Mouse (Mus musculus): Measurements from ENCODE around the gene Ppcdc. TPM values are rescaled to one million over a fixed set of nuclear protein-coding genes. Genes with fewer than 3 reads are reported as not detected.
A peak's percentile ranks its signal among the peaks of the same experiment; 100 is the strongest.

The Ppcdc gene
- polyA plus RNA-seq, 1 experiment = 16.2 TPM

DNA sequence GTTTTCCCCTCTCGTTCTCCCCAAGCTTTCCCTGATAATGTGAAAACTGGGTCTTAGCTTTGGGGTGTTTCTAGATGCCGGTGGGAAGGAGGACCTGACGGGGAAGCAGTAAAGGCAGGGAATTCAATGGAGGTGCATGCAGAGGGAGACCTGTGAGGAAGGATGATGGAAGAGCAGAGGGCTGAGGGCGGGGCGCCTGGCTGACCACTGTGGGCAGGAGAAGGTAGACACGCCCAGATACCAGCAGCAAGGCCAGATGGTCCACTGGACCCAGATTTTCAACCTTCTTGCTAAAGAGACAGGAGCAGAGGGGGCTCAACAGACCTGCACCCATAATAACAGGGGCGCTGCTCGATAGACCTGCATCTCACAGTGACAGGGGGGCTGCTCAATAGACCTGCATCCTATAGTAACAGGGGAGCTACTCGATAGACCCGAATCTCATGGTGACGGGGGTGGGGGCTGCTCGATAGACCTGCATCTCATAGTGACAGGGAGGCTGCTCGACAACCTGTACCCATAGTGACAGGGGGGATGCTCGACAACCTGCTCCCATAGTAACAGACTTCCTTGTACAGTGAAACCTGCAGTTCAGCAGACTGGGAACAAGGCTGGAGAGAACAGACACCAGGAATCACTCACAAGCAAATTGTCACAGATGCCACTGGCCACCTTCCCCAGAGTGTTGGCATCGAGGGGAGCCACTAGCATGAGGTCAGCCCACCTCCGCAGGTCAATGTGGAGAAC is 20.2 kb downstream of the Ppcdc start:
- Histone ChIP-seq H3K27me3 (ENCODE audit: control insufficient read depth, insufficient read depth, insufficient read length) (no peaks in the 10 kb centered on the region), H3K4me3 (no peak overlapping the region), H3ac (ENCODE audit: control insufficient read depth, insufficient read length) (no peak overlapping the region), H3K79me2 (ENCODE audit: control insufficient read depth, insufficient read depth) (no peaks in the 10 kb centered on the region), H3K36me3 (ENCODE audit: control insufficient read depth, insufficient read depth) (peaks cover 4% of the 10 kb centered on the region), H3K4me2 (ENCODE audit: low read depth) (peak overlapping the region; percentile 69)
- TF ChIP-seq MAX (IDR thresholded peaks at IDR 0.05; ENCODE audit: low read depth) (no peak), MYOG (IDR thresholded peaks at IDR 0.05; ENCODE audit: control insufficient read depth in 1 of 3, insufficient read depth in 1 of 3, insufficient read length in 2 of 3, low read depth in 2 of 3) (peak in 1 of 3 experiments; percentile 3)

DNA sequence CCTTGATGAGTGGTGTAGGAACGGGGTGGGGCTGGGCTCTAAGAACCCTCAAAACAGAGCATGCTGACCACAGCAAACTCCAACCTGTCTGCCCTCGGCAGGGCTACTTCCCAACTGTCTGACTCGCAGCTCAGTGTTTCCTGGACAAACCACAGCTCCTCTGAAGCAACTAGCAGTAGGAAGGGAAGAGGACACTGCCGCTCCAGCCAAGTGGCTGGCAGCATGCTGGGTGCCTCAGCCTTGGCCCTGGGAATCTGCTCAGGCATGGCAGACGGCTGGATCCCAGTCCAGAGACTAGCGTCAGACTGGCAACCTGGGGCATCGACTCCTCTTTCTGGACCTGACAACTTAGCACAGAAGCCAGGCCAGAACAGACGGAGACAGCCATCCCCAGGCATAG is 22.6 kb downstream of the Ppcdc start:
- TF ChIP-seq USF1 (IDR thresholded peaks at IDR 0.05; ENCODE audit: low read depth) = no peak
- no peak for TF ChIP-seq POLR2A (IDR thresholded peaks at IDR 0.05; ENCODE audit: insufficient read length, low read depth)
- TF ChIP-seq MYOD1 (IDR thresholded peaks at IDR 0.05; ENCODE audit: control insufficient read depth in 1 of 3, insufficient read length in 2 of 3, low read depth in 2 of 3) = no peak
- no peak for TF ChIP-seq MYOG (IDR thresholded peaks at IDR 0.05; ENCODE audit: control insufficient read depth in 1 of 3, insufficient read depth in 1 of 3, insufficient read length in 2 of 3, low read depth in 2 of 3)
- no peak for TF ChIP-seq TCF3 (IDR thresholded peaks at IDR 0.05; ENCODE audit: insufficient read length, low read depth)
- no peak for TF ChIP-seq SRF (IDR thresholded peaks at IDR 0.05; ENCODE audit: control insufficient read depth, insufficient read length, low read depth)
- no peak for TF ChIP-seq E2F4 (IDR thresholded peaks at IDR 0.05; ENCODE audit: insufficient read depth)
- TF ChIP-seq TCF12 (IDR thresholded peaks at IDR 0.05; ENCODE audit: insufficient read depth, poor library complexity, severe bottlenecking) = no peak
- no peak for TF ChIP-seq POLR2AphosphoS2 (IDR thresholded peaks at IDR 0.05; ENCODE audit: insufficient read length, low read depth)
- no peak for TF ChIP-seq REST (IDR thresholded peaks at IDR 0.05; ENCODE audit: insufficient read depth, insufficient read length)
- TF ChIP-seq MAX (IDR thresholded peaks at IDR 0.05; ENCODE audit: low read depth) = no peak
- TF ChIP-seq CEBPB (IDR thresholded peaks at IDR 0.05; ENCODE audit: insufficient read depth, poor library complexity, severe bottlenecking) = no peak
- Histone ChIP-seq H3K36me3 (ENCODE audit: control insufficient read depth, insufficient read depth) (peaks cover 9% of the 10 kb centered on the region), H3K27me3 (ENCODE audit: control insufficient read depth, insufficient read depth, insufficient read length) (no peaks in the 10 kb centered on the region), H3K79me2 (ENCODE audit: control insufficient read depth, insufficient read depth) (no peaks in the 10 kb centered on the region), H3K4me2 (ENCODE audit: low read depth) (no peak overlapping the region), H3K4me3 (no peak overlapping the region), H3ac (ENCODE audit: control insufficient read depth, insufficient read length) (no peak overlapping the region)

DNA sequence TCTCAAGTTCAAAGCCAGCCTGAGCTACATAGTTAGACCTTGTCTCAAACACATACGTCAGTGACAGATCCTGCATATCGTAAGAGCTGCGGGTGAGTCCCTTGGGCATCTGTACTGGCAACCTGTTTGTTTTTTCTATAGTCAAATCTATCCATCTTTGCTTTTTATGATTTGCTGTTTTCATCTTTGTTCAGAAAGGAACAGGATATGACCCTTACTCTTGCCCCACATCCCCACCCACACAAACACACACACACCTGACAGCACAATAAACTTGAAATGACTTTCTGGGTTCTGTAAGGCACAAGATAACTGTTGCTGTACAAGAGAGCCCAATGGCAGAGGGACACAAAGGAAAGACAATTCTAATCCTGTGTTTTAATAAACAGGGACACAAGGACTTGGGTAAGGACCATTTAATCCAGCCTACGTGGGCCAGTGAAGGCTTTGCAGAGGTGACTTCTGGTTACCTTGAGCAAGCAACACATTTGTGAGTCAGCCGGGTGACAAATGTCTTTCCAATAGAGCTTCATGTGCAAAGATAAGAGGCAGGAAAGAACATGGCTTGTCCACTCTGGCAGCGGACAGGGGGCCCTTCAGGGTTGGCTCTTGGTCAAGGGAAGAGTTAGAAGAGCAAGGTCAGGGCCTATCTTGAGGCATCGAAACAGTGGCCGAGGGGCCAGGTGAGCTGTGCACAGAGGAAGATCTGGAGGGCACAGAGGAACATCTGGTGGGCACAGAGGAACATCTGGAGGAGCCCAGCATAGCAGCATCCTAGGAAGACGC is 32.6 kb downstream of the Ppcdc start:
- H3K4me2 ChIP-seq (ENCODE audit: low read depth) = no peak overlapping the region
- no peaks in the 10 kb centered on the region for H3K79me2 ChIP-seq (ENCODE audit: control insufficient read depth, insufficient read depth)
- H3K4me3 ChIP-seq = no peak overlapping the region
- no peak overlapping the region for H3ac ChIP-seq (ENCODE audit: control insufficient read depth, insufficient read length)
- no peaks in the 10 kb centered on the region for H3K36me3 ChIP-seq (ENCODE audit: control insufficient read depth, insufficient read depth)
- H3K27me3 ChIP-seq (ENCODE audit: control insufficient read depth, insufficient read depth, insufficient read length) = no peaks in the 10 kb centered on the region
- TF ChIP-seq MYOG (IDR thresholded peaks at IDR 0.05; ENCODE audit: control insufficient read depth in 1 of 3, insufficient read depth in 1 of 3, insufficient read length in 2 of 3, low read depth in 2 of 3) (no peak), SRF (IDR thresholded peaks at IDR 0.05; ENCODE audit: control insufficient read depth, insufficient read length, low read depth) (no peak), TCF12 (IDR thresholded peaks at IDR 0.05; ENCODE audit: insufficient read depth, poor library complexity, severe bottlenecking) (no peak), POLR2AphosphoS2 (IDR thresholded peaks at IDR 0.05; ENCODE audit: insufficient read length, low read depth) (no peak), TCF3 (IDR thresholded peaks at IDR 0.05; ENCODE audit: insufficient read length, low read depth) (no peak), MYOD1 (IDR thresholded peaks at IDR 0.05; ENCODE audit: control insufficient read depth in 1 of 3, insufficient read length in 2 of 3, low read depth in 2 of 3) (no peak), MAX (IDR thresholded peaks at IDR 0.05; ENCODE audit: low read depth) (no peak), POLR2A (IDR thresholded peaks at IDR 0.05; ENCODE audit: insufficient read length, low read depth) (no peak), CEBPB (IDR thresholded peaks at IDR 0.05; ENCODE audit: insufficient read depth, poor library complexity, severe bottlenecking) (no peak), REST (IDR thresholded peaks at IDR 0.05; ENCODE audit: insufficient read depth, insufficient read length) (no peak), E2F4 (IDR thresholded peaks at IDR 0.05; ENCODE audit: insufficient read depth) (no peak), USF1 (IDR thresholded peaks at IDR 0.05; ENCODE audit: low read depth) (no peak)

DNA sequence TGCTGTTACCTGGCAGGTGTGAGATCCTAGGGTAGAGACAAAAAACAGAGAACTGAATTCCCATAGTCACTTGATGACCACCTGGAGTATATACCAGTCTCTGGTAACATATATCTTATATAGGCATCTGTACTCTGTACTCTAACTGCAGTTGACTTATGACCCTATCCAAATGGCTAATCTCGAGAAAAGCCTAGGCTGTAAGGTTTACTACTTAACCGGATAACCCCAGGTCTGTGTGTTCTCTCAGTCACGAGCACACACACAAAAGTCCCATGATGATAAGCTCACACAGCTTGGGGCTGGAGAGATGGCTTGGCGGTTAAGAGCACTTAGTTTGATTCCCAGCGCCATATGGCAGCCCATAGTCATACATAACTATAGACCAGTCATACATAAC is 33.5 kb downstream of the Ppcdc start:
- Histone ChIP-seq H3K4me3 (no peak overlapping the region), H3K79me2 (ENCODE audit: control insufficient read depth, insufficient read depth) (no peaks in the 10 kb centered on the region), H3K36me3 (ENCODE audit: control insufficient read depth, insufficient read depth) (no peaks in the 10 kb centered on the region), H3ac (ENCODE audit: control insufficient read depth, insufficient read length) (no peak overlapping the region), H3K4me2 (ENCODE audit: low read depth) (no peak overlapping the region), H3K27me3 (ENCODE audit: control insufficient read depth, insufficient read depth, insufficient read length) (no peaks in the 10 kb centered on the region)
- TF ChIP-seq TCF12 (IDR thresholded peaks at IDR 0.05; ENCODE audit: insufficient read depth, poor library complexity, severe bottlenecking) (no peak), POLR2AphosphoS2 (IDR thresholded peaks at IDR 0.05; ENCODE audit: insufficient read length, low read depth) (no peak), USF1 (IDR thresholded peaks at IDR 0.05; ENCODE audit: low read depth) (no peak), POLR2A (IDR thresholded peaks at IDR 0.05; ENCODE audit: insufficient read length, low read depth) (no peak), TCF3 (IDR thresholded peaks at IDR 0.05; ENCODE audit: insufficient read length, low read depth) (no peak), REST (IDR thresholded peaks at IDR 0.05; ENCODE audit: insufficient read depth, insufficient read length) (no peak), MYOG (IDR thresholded peaks at IDR 0.05; ENCODE audit: control insufficient read depth in 1 of 3, insufficient read depth in 1 of 3, insufficient read length in 2 of 3, low read depth in 2 of 3) (no peak), CEBPB (IDR thresholded peaks at IDR 0.05; ENCODE audit: insufficient read depth, poor library complexity, severe bottlenecking) (no peak), E2F4 (IDR thresholded peaks at IDR 0.05; ENCODE audit: insufficient read depth) (no peak)

Measured in myocyte (in vitro differentiated cells).